Mouse (Mus musculus) stomach, embryonic 15.5 days (tissue): ENCODE measurements around the gene Pdzd7. TPM values are rescaled to one million over a fixed set of nuclear protein-coding genes. Genes with fewer than 3 reads are reported as not detected.
A peak's percentile ranks its signal among the peaks of the same experiment; 100 is the strongest.

Experiments used
- ATAC-seq: fragments of 200-750 bp; cut with Nextera tagmentation; 2 replicates; pipeline ENCODE4 v1.8.0; 2017; ENCODE audit warnings: low read depth, moderate number of reproducible peaks, moderate TSS enrichment; ENCODE audit not compliant: insufficient read depth, low FRiP score
- H3K27ac ChIP-seq: fragments of 300-500 bp; sonication (generic); 2 replicates; pipeline ENCODE4 v1.5.1; 2015; ENCODE audit warnings: mild to moderate bottlenecking, inconsistent platforms
- H3K27me3 ChIP-seq: fragments of 300-500 bp; sonication (generic); replicated peaks from 2 replicates; pipeline ENCODE4 v1.6.1; 2015; ENCODE audit warnings: inconsistent platforms
- H3K36me3 ChIP-seq: fragments of 300-500 bp; sonication (generic); 2 replicates; pipeline ENCODE4 v1.6.1; 2015; ENCODE audit warnings: inconsistent platforms
- H3K4me1 ChIP-seq: fragments of 300-500 bp; sonication (generic); 2 replicates; pipeline ENCODE4 v1.6.1; 2015; ENCODE audit warnings: inconsistent platforms
- H3K4me2 ChIP-seq: fragments of 300-500 bp; sonication (generic); 2 replicates; pipeline ENCODE4 v1.6.1; 2015; ENCODE audit warnings: mild to moderate bottlenecking, inconsistent platforms
- H3K4me3 ChIP-seq: fragments of 300-500 bp; sonication (generic); replicated peaks from 2 replicates; pipeline ENCODE4 v1.5.1; 2015; ENCODE audit warnings: inconsistent platforms
- H3K9ac ChIP-seq: fragments of 300-500 bp; sonication (generic); 2 replicates; pipeline ENCODE4 v1.6.1; 2015; ENCODE audit warnings: inconsistent platforms
- H3K9me3 ChIP-seq: fragments of 300-500 bp; sonication (generic); 2 replicates; pipeline ENCODE4 v1.6.1; 2016; ENCODE audit warnings: inconsistent platforms
- WGBS: fragments of 180-500 bp; shearing (Covaris S2); methylation state at CpG from one replicate; pipeline ENCODE4 v1.1.7; 2015; 5-methylcytosine and 5-hydroxymethylcytosine counted together
- polyA plus RNA-seq: library from polyadenylated mRNA; unstranded; fragments of >200 nt; fragmentation: Nextera tagmentation; extraction: Ambion mirVana; gene quantifications from 2 replicates; pipeline ENCODE4 v1.2.1, GENCODE M21; 2015

Gene Pdzd7
- 0.27 and 0.33 TPM in 2 replicates for polyA plus RNA-seq

DNA sequence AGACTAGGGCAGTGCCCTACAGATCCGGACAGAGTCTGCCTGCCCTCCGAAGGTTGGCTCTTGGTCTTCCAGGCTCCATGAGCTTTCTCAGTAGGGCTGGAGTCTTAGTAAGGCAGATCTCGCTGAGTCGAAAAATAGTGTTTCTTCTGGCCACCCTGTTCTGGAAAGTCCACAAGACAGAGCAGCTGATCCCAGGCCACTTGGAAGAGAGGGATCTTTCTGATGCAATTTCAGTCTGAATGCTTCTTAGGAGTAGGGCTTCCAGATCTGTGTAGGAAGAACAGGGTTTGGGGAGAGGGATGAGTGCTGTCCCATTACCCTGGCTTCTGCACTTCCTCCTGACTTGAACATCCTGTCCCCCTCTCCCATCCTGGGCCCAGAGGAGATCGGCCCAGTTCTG is at the start of gene Pdzd7:
TSS of gene Pdzd7 (minus strand) at position 67 of the 400 bp plus-strand sequence.
- peaks cover 30% of the 10 kb centered on the region for H3K4me1 ChIP-seq
- peak within 1 kb of the TSS; percentile 92 for H3K4me2 ChIP-seq
- no peaks in the 10 kb centered on the region for H3K9me3 ChIP-seq
- 77% methylated on average over 5 of the region's 5 CpGs for WGBS
- H3K9ac ChIP-seq, result no peak within 1 kb of the TSS
- peak within 1 kb of the TSS; percentile 54 for H3K4me3 ChIP-seq
- no peak for ATAC-seq
- H3K27ac ChIP-seq, result 0 out of 2 replicates have a peak within 1 kb of the TSS, but pooled peaks have one; percentile 95
- peaks cover 18% of the 10 kb centered on the region for H3K27me3 ChIP-seq
- no peaks in the 10 kb centered on the region for H3K36me3 ChIP-seq

DNA sequence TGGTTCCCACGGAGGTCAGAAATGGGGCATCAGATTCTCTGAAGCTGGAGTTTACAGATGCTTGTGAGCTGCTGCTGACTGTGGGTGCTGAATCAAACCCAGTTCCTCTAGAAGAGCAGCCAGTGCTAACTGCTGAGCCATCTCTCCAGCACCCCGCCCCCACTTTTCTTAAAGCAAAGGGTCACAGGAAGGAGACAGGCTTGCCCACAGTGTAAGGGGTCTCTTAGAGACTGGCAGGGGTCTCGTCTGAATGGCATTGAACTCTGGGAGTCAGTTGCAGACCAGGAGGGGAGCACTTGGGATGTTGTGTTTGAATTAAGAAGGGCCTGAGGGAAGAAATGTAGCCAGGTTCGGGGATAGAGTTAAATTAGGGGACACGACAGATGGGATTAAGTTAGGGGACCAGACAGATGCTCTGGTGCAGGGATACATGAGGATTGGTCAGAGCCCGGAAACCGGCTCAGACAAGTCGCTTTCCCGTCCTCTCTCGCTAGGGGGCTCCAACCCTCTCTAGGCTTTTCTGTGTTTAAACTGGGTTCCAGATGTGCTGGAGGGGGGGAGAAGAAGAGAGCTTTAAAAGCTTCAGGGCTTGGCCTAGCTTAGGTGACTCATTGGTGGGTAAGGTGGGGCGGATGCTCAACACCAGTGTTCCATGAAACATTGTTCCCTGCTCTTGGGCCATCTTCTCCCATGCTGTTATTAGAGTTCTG is 36.5 kb upstream of the Pdzd7 start:
- 19% methylated on average over 11 of the region's 11 CpGs for WGBS
- Histone ChIP-seq H3K27ac (no peak overlapping the region), H3K27me3 (peaks cover 71% of the 10 kb centered on the region), H3K4me1 (peaks cover 38% of the 10 kb centered on the region), H3K9me3 (no peaks in the 10 kb centered on the region), H3K9ac (no peak overlapping the region), H3K4me3 (no peak overlapping the region), H3K4me2 (no peak overlapping the region), H3K36me3 (no peaks in the 10 kb centered on the region)
- no peak for ATAC-seq

DNA sequence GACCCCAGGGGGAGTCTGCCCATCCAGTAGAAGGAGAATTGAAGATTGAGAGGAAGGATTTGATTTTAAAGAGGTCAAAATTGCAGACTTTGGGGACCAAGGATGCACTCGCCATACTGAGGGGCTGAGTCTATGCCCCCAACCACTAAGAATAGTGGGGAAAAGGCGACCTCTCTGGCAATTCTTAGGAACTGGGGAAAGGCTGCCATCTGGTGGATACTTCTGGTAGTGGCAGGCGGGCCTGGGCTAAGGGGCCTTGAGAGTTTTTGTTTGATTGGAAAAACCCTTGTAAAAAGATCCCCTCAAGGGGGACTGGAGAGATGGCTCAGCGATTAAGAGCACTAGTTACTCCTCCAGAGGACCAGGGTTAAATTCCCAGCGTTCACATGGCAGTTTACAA is 35.8 kb upstream of the Pdzd7 start:
- ATAC-seq, result no peak
- no peak overlapping the region for H3K9ac ChIP-seq
- H3K4me3 ChIP-seq, result peak overlapping the region; percentile 31; the same call in 1 of the 2 replicates
- peak overlapping the region; percentile 65; the same call in 1 of the 2 replicates for H3K4me2 ChIP-seq
- peaks cover 46% of the 10 kb centered on the region for H3K4me1 ChIP-seq
- H3K9me3 ChIP-seq, result no peaks in the 10 kb centered on the region
- H3K36me3 ChIP-seq, result no peaks in the 10 kb centered on the region
- peaks cover 71% of the 10 kb centered on the region for H3K27me3 ChIP-seq
- no peak overlapping the region for H3K27ac ChIP-seq
- under 1% methylated on average over 5 of the region's 5 CpGs for WGBS

DNA sequence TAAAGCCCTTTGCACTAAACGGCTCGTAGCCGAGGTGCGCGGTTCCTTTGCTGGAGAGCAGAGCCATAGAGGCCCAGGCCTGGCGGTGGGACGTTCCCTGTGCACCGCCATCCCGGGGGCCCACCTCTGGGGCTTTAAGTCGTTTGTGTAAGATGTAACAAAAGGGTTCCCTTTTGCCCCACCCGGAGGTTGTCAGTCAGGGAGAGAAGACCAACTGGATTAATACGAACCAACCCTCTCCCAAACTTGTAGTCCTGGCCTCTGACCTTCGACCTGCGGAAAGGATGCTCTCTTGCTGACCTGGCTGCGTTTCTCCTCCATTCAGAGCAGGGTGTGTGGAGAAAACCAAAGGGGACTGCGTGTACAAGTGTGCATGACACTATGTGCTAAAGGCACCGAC is 35.2 kb upstream of the Pdzd7 start:
- Histone ChIP-seq H3K4me2 (peak overlapping the region; percentile 65), H3K27ac (no peak overlapping the region), H3K4me3 (peak overlapping the region; percentile 31), H3K9me3 (no peaks in the 10 kb centered on the region), H3K27me3 (peaks cover 70% of the 10 kb centered on the region), H3K4me1 (peaks cover 51% of the 10 kb centered on the region), H3K9ac (no peak overlapping the region), H3K36me3 (no peaks in the 10 kb centered on the region)
- ATAC-seq, result no peak
- 2% methylated on average over 17 of the region's 17 CpGs for WGBS

DNA sequence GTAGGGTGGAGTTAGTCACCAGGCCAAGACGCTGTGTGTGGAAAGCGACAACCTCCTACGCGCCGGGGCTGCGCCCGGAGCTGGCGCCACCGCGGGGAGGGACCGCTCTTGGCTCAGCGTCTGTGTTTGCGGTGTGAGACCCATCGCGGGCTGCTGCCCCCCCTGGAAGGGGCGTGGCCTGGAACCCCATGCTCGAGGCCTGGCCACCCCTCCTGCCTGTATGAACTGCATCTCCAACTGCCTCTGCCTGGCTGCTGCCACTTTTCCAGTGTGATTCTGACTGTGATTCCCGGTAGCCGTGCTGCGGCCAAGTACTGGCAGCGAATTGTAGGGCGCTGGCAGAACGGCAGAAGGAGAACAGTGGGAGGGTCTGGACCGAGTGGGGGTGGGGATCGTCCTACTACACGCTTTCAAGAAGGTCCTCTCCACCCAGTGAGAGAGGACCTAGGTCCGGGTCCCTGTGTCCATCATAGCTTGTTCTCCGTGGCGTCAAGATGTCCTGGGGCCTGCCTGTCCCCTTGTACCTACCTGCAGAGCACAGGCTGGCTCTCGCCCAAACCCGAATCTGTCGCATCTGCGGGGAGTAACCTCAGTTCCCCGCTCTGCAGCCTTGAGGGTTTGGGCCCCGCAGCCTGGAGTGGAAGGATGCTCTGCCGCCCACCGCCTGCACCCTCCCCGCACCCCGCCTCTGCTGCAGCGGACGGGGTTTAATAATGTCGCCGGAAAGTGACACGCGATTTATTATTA is 34.4 kb upstream of the Pdzd7 start:
- no peaks in the 10 kb centered on the region for H3K9me3 ChIP-seq
- H3K27me3 ChIP-seq, result peaks cover 67% of the 10 kb centered on the region
- ATAC-seq, result peak; percentile 21; the same call in 1 of the 2 replicates
- no peak overlapping the region for H3K27ac ChIP-seq
- peak overlapping the region; percentile 13; the same call in 1 of the 2 replicates for H3K9ac ChIP-seq
- H3K4me1 ChIP-seq, result peaks cover 56% of the 10 kb centered on the region
- H3K36me3 ChIP-seq, result no peaks in the 10 kb centered on the region
- H3K4me3 ChIP-seq, result peak overlapping the region; percentile 31
- WGBS, result 2% methylated on average over 45 of the region's 45 CpGs
- peak overlapping the region; percentile 65 for H3K4me2 ChIP-seq

DNA sequence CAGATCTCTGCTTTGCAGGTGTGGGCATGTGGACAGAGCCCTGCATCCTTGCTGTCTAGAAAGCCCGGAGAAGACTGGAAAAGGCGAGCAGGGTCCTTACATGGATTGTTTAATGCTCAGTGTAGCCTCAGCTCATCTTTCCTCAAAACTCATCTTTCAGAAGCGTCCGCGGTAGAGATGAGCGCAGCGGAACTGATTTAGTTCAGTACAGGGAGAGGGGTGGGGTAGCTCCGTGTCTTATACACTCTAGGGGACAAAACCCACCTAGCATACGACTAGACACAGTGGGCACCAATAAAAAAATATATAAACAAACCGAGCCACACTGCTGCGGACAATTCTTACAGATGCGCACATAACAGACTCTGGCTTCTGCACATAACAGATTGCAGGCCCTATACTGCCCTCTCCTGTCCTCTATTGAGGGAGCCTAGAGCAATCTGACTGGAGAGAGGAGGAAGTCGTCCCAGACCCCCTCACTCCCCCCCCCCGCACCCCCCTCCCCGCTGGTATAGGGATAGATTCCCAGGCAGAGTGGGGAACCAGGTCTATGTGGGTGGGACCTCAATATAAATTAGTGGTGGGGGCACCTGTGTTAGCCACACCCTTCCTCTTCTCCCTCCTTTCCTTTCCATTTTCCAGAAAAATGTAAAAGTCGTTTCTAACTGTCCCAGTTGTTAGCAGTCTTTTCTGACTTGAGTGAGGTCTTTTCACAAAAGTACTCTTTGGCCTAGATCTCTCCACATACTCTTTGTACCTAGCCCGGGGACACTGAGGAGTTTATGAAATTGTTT is 33.7 kb upstream of the Pdzd7 start:
- Histone ChIP-seq H3K4me3 (peak overlapping the region; percentile 31), H3K4me2 (peak overlapping the region; percentile 65), H3K4me1 (peaks cover 56% of the 10 kb centered on the region), H3K27ac (no peak overlapping the region), H3K36me3 (no peaks in the 10 kb centered on the region), H3K9me3 (no peaks in the 10 kb centered on the region), H3K27me3 (peaks cover 67% of the 10 kb centered on the region), H3K9ac (0 out of 2 replicates have a peak overlapping the region, but pooled peaks have one; percentile 13)
- WGBS, result 8% methylated on average over 17 of the region's 17 CpGs
- ATAC-seq, result no peak

DNA sequence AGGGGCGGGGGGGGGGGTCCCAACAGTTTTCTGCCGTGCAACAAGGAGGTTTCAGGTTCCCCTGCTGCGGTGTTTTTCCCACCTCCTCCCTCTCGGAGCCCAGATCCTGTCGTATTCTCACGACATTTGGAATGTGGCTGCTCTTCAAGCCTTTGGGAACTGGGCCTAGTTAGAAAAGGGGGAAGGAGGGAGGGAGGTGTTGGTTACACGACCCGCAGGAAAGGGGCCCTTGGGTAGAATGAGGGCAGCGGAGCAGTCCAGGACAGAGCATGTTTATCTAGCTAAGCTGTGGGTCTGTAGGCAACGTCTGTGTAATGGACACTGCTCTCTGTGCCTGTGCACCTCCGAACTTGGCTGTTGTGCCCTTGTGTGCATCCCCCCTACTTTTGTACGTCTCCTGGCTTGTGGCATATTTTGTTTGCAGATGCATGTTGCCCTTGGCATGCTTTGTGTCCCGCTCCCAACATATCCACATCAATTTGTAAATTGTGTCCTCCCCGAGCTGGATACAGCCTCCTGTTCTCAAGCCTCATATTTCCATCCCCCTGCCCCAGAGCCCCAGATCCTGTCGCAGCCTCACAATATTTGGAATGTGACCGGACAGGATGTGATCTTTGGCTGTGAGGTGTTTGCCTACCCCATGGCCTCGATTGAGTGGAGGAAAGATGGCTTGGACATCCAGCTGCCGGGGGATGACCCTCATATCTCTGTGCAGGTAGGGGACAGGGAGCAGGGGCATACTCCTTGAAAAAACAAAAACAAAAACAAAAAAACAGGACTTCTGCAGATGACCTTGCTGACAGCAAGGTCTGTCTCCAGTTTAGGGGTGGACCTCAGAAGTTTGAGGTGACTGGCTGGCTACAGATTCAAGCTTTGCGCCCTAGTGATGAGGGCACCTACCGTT is 32.5 kb upstream of the Pdzd7 start:
- Histone ChIP-seq H3K9me3 (no peaks in the 10 kb centered on the region), H3K27me3 (peaks cover 62% of the 10 kb centered on the region), H3K36me3 (no peaks in the 10 kb centered on the region), H3K4me3 (peak overlapping the region; percentile 78; the same call in 1 of the 2 replicates), H3K27ac (no peak overlapping the region), H3K4me2 (0 out of 2 replicates have a peak overlapping the region, but pooled peaks have one; percentile 2), H3K9ac (no peak overlapping the region), H3K4me1 (peaks cover 56% of the 10 kb centered on the region)
- ATAC-seq, result no peak
- WGBS, result 9% methylated on average over 20 of the region's 20 CpGs

DNA sequence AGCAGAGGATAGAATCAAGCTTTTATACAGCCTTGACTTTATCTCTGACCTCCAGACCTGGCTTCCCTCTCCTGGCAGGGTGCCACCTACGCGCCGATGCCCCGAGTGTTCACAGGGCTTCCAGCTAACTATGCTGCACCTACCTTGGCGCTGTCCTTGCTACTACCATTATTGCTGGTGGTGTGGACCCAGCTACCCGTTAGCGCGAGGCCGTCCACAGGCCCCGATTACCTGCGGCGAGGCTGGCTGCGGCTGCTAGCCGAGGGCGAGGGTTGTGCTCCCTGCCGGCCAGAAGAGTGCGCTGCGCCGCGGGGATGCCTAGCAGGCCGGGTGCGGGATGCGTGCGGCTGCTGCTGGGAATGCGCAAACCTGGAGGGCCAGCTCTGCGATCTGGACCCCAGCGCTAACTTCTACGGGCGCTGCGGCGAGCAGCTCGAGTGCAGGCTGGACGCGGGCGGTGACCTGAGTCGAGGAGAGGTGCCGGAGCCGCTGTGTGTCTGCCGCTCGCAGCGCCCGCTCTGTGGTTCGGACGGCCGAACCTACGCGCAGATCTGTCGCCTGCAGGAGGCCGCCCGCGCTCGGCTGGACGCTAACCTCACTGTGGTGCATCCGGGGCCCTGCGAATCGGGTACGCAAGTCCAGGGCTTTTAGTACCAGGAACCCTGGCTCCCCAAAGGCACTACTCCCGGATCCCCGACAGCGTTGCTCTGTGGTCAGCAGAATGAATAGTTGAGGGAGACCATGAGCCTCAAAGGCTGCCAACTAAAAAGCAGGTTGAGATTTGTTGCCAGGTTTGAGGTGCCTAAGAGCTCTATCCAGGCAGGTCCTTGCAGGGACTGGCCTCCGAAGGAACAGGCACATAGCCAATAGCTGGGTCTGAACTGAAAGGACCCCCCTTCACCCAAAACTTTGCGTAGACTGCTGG is 31.3 kb upstream of the Pdzd7 start:
- no peaks in the 10 kb centered on the region for H3K9me3 ChIP-seq
- peaks cover 56% of the 10 kb centered on the region for H3K4me1 ChIP-seq
- H3K4me2 ChIP-seq, result peak overlapping the region; percentile 97
- H3K9ac ChIP-seq, result no peak overlapping the region
- no peak overlapping the region for H3K27ac ChIP-seq
- H3K27me3 ChIP-seq, result peaks cover 55% of the 10 kb centered on the region
- peak overlapping the region; percentile 78 for H3K4me3 ChIP-seq
- WGBS, result 1% methylated on average over 62 of the region's 62 CpGs
- ATAC-seq, result no peak
- H3K36me3 ChIP-seq, result no peaks in the 10 kb centered on the region

DNA sequence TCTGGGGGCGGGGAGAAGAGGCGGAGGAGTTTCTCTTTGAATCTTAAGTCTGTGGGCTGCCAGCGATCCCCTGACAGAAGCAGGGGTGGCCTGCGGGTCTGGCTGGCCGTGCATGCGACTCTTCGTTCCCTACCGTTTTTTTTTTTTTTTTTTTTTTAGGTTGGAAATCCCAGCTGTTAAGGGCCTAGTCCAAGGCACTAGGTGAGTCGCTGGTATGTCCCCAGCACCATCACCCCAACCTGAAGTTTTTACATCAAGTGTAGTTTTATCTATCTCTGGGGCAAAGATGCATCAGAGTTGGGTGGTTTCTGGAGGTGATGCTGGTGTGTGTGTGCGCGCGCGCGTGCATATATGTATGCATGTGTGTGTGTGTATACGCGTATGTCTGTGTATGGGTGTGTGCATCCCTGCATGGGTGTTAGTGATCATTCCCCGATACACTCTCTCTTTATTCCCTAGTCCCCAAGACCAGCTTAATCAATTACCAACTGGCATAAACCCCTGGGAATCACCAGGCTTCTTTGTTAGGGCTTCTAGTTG is 30.6 kb upstream of the Pdzd7 start:
- Histone ChIP-seq H3K4me3 (peak overlapping the region; percentile 78), H3K27me3 (peaks cover 52% of the 10 kb centered on the region), H3K9ac (no peak overlapping the region), H3K36me3 (no peaks in the 10 kb centered on the region), H3K9me3 (no peaks in the 10 kb centered on the region), H3K4me2 (peak overlapping the region; percentile 97), H3K4me1 (peaks cover 54% of the 10 kb centered on the region), H3K27ac (peak overlapping the region; percentile 97; the same call in 1 of the 2 replicates)
- WGBS, result 15% methylated on average over 17 of the region's 17 CpGs
- ATAC-seq, result no peak
